Mouse (Mus musculus) liver, embryonic 13.5 days (tissue): ENCODE data around the gene Cbfa2t3. TPM values are rescaled to one million over a fixed set of nuclear protein-coding genes. Genes with fewer than 3 reads are reported as not detected.

ENCODE experiments used
- ATAC-seq: fragments of 200-750 bp; cut with Nextera tagmentation; 2 replicates; pipeline ENCODE4 v1.8.0; 2017; ENCODE audit warnings: low read depth, mild to moderate bottlenecking, moderate number of reproducible peaks, moderate library complexity
- DNase-seq: peaks from one replicate; pipeline ENCODE4 v3.0.0; 2022
- H3K27ac ChIP-seq: fragments of 300-500 bp; sonication (generic); 2 replicates; pipeline ENCODE4 v1.5.1; 2015; ENCODE audit warnings: moderate library complexity, mild to moderate bottlenecking, inconsistent platforms
- H3K27me3 ChIP-seq: fragments of 300-500 bp; sonication (generic); 2 replicates; pipeline ENCODE4 v1.6.1; 2015; ENCODE audit warnings: mild to moderate bottlenecking, inconsistent platforms
- H3K36me3 ChIP-seq: fragments of 300-500 bp; sonication (generic); 2 replicates; pipeline ENCODE4 v1.6.1; 2015; ENCODE audit warnings: mild to moderate bottlenecking, inconsistent platforms
- H3K4me1 ChIP-seq: fragments of 300-500 bp; sonication (generic); replicated peaks from 2 replicates; pipeline ENCODE4 v1.6.1; 2015; ENCODE audit warnings: inconsistent platforms
- H3K4me2 ChIP-seq: fragments of 300-500 bp; sonication (generic); 2 replicates; pipeline ENCODE4 v1.6.1; 2015; ENCODE audit warnings: inconsistent platforms, mild to moderate bottlenecking, moderate library complexity
- H3K4me3 ChIP-seq: fragments of 300-500 bp; sonication (generic); replicated peaks from 2 replicates; pipeline ENCODE4 v1.5.1; 2015; ENCODE audit warnings: mild to moderate bottlenecking, inconsistent platforms
- H3K9ac ChIP-seq: fragments of 300-500 bp; sonication (generic); 2 replicates; pipeline ENCODE4 v1.6.1; 2015; ENCODE audit warnings: mild to moderate bottlenecking, inconsistent platforms
- H3K9me3 ChIP-seq: fragments of 300-500 bp; sonication (generic); replicated peaks from 2 replicates; pipeline ENCODE4 v1.6.1; 2016; ENCODE audit warnings: inconsistent platforms
- WGBS: fragments of 180-500 bp; shearing (Covaris S2); methylation state at CpG from one replicate; pipeline ENCODE4 v1.1.7; 2015; ENCODE audit not compliant: insufficient replicate concordance; 5-methylcytosine and 5-hydroxymethylcytosine counted together
- polyA plus RNA-seq: library from polyadenylated mRNA; unstranded; fragments of >200 nt; fragmentation: Nextera tagmentation; extraction: Ambion mirVana; gene quantifications from 2 replicates; pipeline ENCODE4 v1.2.1, GENCODE M21; 2015

The Cbfa2t3 gene
- polyA plus RNA-seq, 1 experiment from 2014 or later: 4.5 TPM

GRCm38 (mm10) chr8:122717869-122718509 is 19.1 kb upstream of the Cbfa2t3 start:
- Histone ChIP-seq H3K9me3 (no peaks in the 10 kb centered on the region), H3K27me3 (peaks cover 77% of the 10 kb centered on the region), H3K36me3 (no peaks in the 10 kb centered on the region), H3K4me1 (peaks cover 81% of the 10 kb centered on the region), H3K4me2 (peak overlapping the region; percentile 94; the same call in 1 of the 2 replicates), H3K4me3 (no peak overlapping the region), H3K9ac (peak overlapping the region; percentile 70), H3K27ac (peak overlapping the region; percentile 100)
- DNase-seq (no peak), ATAC-seq (no peak)
- WGBS: 61% methylated on average over 10 of the region's 10 CpGs

GRCm38 (mm10) chr8:122716566-122716965 is 17.7 kb upstream of the Cbfa2t3 start:
- ATAC-seq: no peak
- DNase-seq: no peak
- H3K27ac ChIP-seq: peak overlapping the region; percentile 24; the same call in 1 of the 2 replicates
- H3K27me3 ChIP-seq: peaks cover 68% of the 10 kb centered on the region
- no peaks in the 10 kb centered on the region for H3K9me3 ChIP-seq
- no peak overlapping the region; the same call in 1 of the 2 replicates for H3K9ac ChIP-seq
- H3K4me1 ChIP-seq: peaks cover 81% of the 10 kb centered on the region
- no peak overlapping the region for H3K4me2 ChIP-seq
- WGBS: 83% methylated on average over 8 of the region's 8 CpGs
- H3K4me3 ChIP-seq: no peak overlapping the region
- no peaks in the 10 kb centered on the region for H3K36me3 ChIP-seq

GRCm38 (mm10) chr8:122713157-122713518 is 14.2 kb upstream of the Cbfa2t3 start:
- peak overlapping the region; percentile 79; the same call in 1 of the 2 replicates for H3K27ac ChIP-seq
- H3K27me3 ChIP-seq: peaks cover 82% of the 10 kb centered on the region
- no peak for ATAC-seq
- H3K4me2 ChIP-seq: 0 out of 2 replicates have a peak overlapping the region, but pooled peaks have one; percentile 53
- no peak for DNase-seq
- peak overlapping the region; percentile 54; the same call in 1 of the 2 replicates for H3K9ac ChIP-seq
- WGBS: 74% methylated on average over 5 of the region's 5 CpGs
- H3K36me3 ChIP-seq: no peaks in the 10 kb centered on the region
- no peak overlapping the region for H3K4me3 ChIP-seq
- peaks cover 73% of the 10 kb centered on the region for H3K4me1 ChIP-seq
- no peaks in the 10 kb centered on the region for H3K9me3 ChIP-seq

- Histone ChIP-seq H3K4me3 (0 out of 2 replicates have a peak overlapping the region, but pooled peaks have one; percentile 11), H3K27ac (peak overlapping the region; percentile 79), H3K9me3 (no peaks in the 10 kb centered on the region), H3K9ac (peak overlapping the region; percentile 54), H3K4me1 (peaks cover 67% of the 10 kb centered on the region), H3K27me3 (peaks cover 82% of the 10 kb centered on the region), H3K4me2 (peak overlapping the region; percentile 53), H3K36me3 (no peaks in the 10 kb centered on the region)
- ATAC-seq (peak; percentile 3; the same call in 1 of the 2 replicates), DNase-seq (no peak)
- WGBS: 41% methylated on average over 12 of the region's 12 CpGs
These were observed 13.7 kb upstream of the Cbfa2t3 start for GRCm38 (mm10) chr8:122712411-122713156.

GRCm38 (mm10) chr8:122711891-122712365 is 13.0 kb upstream of the Cbfa2t3 start:
- H3K27ac ChIP-seq: peak overlapping the region; percentile 79
- H3K9ac ChIP-seq: peak overlapping the region; percentile 54
- H3K27me3 ChIP-seq: peaks cover 80% of the 10 kb centered on the region
- H3K4me2 ChIP-seq: peak overlapping the region; percentile 53
- WGBS: 10% methylated on average over 11 of the region's 11 CpGs
- ATAC-seq (peak; percentile 87), DNase-seq (no peak)
- peaks cover 61% of the 10 kb centered on the region for H3K4me1 ChIP-seq
- H3K9me3 ChIP-seq: no peaks in the 10 kb centered on the region
- no peaks in the 10 kb centered on the region for H3K36me3 ChIP-seq
- 0 out of 2 replicates have a peak overlapping the region, but pooled peaks have one; percentile 11 for H3K4me3 ChIP-seq

GRCm38 (mm10) chr8:122711480-122711879 is 12.6 kb upstream of the Cbfa2t3 start:
- Histone ChIP-seq H3K27me3 (peaks cover 80% of the 10 kb centered on the region), H3K9ac (peak overlapping the region; percentile 54; the same call in 1 of the 2 replicates), H3K4me3 (no peak overlapping the region), H3K27ac (peak overlapping the region; percentile 75), H3K4me2 (peak overlapping the region; percentile 53), H3K36me3 (no peaks in the 10 kb centered on the region), H3K4me1 (peaks cover 60% of the 10 kb centered on the region), H3K9me3 (no peaks in the 10 kb centered on the region)
- DNase-seq: no peak
- peak; percentile 61 for ATAC-seq
- WGBS: 27% methylated on average over 3 of the region's 3 CpGs

GRCm38 (mm10) chr8:122709340-122710111 is 10.6 kb upstream of the Cbfa2t3 start:
- Histone ChIP-seq H3K27ac (no peak overlapping the region), H3K36me3 (no peaks in the 10 kb centered on the region)
- 59% methylated on average over 26 of the region's 26 CpGs for WGBS

GRCm38 (mm10) chr8:122707184-122707583 is 8.3 kb upstream of the Cbfa2t3 start:
- Histone ChIP-seq H3K27ac (no peak overlapping the region), H3K27me3 (peaks cover 65% of the 10 kb centered on the region), H3K4me1 (peaks cover 65% of the 10 kb centered on the region), H3K4me2 (no peak overlapping the region), H3K9ac (no peak overlapping the region), H3K4me3 (no peak overlapping the region), H3K36me3 (no peaks in the 10 kb centered on the region), H3K9me3 (no peaks in the 10 kb centered on the region)
- WGBS: 53% methylated on average over 4 of the region's 4 CpGs
- ATAC-seq (no peak), DNase-seq (no peak)

More at GRCm38 (mm10) chr8:122709340-122710111, 10.6 kb upstream of the Cbfa2t3 start:
- DNase-seq: no peak
- Histone ChIP-seq H3K4me1 (peaks cover 68% of the 10 kb centered on the region), H3K9me3 (no peaks in the 10 kb centered on the region), H3K4me2 (no peak overlapping the region), H3K9ac (peak overlapping the region; percentile 22; the same call in 1 of the 2 replicates), H3K27me3 (peaks cover 72% of the 10 kb centered on the region), H3K4me3 (no peak overlapping the region)
- ATAC-seq: no peak

- H3K4me1 ChIP-seq: peaks cover 65% of the 10 kb centered on the region
- DNase-seq: no peak
- no peaks in the 10 kb centered on the region for H3K36me3 ChIP-seq
- no peak overlapping the region for H3K9ac ChIP-seq
- no peak overlapping the region for H3K4me2 ChIP-seq
- 65% methylated on average over 12 of the region's 12 CpGs for WGBS
- no peak overlapping the region for H3K27ac ChIP-seq
- H3K27me3 ChIP-seq: peaks cover 77% of the 10 kb centered on the region
- no peak overlapping the region for H3K4me3 ChIP-seq
- no peak for ATAC-seq
- no peaks in the 10 kb centered on the region for H3K9me3 ChIP-seq
These were observed 7.1 kb upstream of the Cbfa2t3 start for GRCm38 (mm10) chr8:122705901-122706561.

- 75% methylated on average over 3 of the region's 3 CpGs for WGBS
- DNase-seq (no peak), ATAC-seq (no peak)
- Histone ChIP-seq H3K4me3 (no peak overlapping the region), H3K9ac (no peak overlapping the region), H3K9me3 (no peaks in the 10 kb centered on the region), H3K27me3 (peaks cover 66% of the 10 kb centered on the region), H3K27ac (no peak overlapping the region; the same call in 1 of the 2 replicates), H3K4me2 (no peak overlapping the region), H3K36me3 (no peaks in the 10 kb centered on the region), H3K4me1 (peaks cover 65% of the 10 kb centered on the region)
These were observed 5.7 kb upstream of the Cbfa2t3 start for GRCm38 (mm10) chr8:122704612-122705011.
